Mouse (Mus musculus) T-helper 17 cell (primary cell): ENCODE results near the gene Cttnbp2.

Experiments
- in situ Hi-C, 2 experiments: fragments of 300-600 bp; cut with MboI, MseI; formaldehyde crosslinking; loops; 1 replicate in 1 of 2; 2 replicates in 1 of 2; pipeline ENCODE4 v1.15.1; 2025; ENCODE audit warnings: high pct_unique_total_duplicates in 2 of 2

Gene Cttnbp2

GRCm38 (mm10) chr6:18322950-18323349 is 191.7 kb downstream of the Cttnbp2 start:
- in situ Hi-C loops, result no loop called here
